Mouse (Mus musculus): ENCODE measurements around the gene Arl6ip1.

Arl6ip1 gene

DNA sequence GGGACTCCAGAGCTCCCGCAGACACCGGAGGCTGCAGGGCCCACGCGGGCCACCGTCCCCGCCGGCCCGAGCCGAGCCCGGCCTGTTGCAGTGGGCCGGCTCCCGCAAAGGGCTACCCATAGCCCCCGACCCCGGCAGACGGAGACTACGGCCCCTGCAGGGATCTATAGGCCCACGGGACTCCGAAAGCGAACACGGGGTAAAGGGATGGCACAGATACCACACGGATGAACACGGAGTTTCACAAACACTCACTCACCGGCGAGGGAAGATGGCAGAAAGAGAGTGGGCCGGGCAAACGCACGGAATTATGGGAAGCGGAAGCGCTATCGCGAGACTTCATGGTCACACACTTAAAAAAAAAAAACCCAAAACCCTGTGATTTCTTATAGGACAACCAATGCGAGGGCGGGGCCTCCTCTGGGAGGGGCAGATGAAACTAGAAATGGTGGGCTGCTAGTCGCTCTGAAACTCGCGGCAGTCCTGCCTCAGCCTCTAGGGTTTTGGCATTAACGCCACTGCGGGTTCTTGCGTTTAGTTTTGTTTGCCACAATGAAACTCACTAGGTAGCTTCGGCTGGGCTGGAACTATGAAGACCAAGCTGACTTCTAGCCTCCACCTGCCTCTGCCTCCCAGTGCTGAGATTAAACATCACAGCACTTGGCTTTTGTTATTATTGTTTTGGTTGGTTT, 13.4 kb downstream of the Arl6ip1 start, which contains the start of gene Rps15a:
Gene Rps15a (minus strand): TSS at position 312 of the 692 bp plus-strand sequence.
- DNase-seq, result peak; percentile 94

DNA sequence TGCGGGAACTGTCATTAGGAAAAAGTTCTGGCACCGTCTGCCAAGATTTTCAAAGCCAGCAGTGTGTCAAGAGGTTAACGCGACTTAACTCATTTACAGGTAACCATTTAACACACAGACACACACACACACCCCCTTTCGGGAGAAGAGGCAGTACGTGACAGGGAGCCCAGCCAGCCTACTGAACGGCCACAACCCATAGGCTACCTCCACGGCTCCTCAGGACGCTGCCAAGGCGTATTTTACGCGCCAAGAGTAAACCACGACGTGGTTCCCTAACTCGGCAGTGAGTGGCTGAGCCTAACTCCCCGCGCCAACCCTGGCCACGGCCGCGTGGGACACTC, 14.0 kb downstream of the Arl6ip1 start:
- no peak for DNase-seq

DNA sequence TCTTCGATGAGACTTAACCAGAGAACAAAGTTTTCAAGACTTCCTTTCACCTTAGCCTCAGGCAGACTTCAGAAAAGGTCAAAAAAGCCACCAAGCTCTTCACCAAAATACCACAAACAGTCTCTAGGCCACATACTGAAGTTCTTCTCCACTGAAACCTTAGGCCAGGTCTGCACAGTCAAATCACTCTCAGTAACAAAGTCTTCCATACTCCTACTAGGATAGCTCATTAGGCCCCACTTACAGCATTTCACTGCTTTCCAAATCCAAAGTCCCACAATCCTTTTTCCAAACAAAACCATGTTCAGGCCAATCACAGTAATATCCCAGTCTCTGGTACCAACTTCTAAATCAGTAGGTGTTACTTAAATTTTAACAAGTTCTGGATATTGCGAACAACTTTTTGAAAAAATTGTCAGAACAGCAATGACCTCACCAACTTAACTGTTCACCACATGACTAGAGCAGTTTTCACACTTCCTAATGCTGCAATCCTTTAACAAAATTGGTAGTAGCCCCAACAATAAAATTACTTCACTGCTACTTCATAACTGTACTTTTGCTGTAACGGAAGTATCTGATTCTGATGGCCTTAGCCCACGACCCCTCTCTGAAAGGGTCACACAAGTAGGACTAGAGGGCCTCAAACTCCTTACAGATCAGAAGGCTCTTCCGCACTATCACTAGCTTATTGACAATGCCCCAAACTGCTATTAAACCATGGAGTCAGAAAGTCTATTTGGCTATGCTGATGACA, 15.7 kb downstream of the Arl6ip1 start:
- DNase-seq, result no peak

- no peak for DNase-seq
Measured at GRCm38 (mm10) chr7:118111128-118111527, 18.3 kb downstream of the Arl6ip1 start.

- DNase-seq, result no peak
Measured at GRCm38 (mm10) chr7:118107671-118108070, 21.8 kb downstream of the Arl6ip1 start.

GRCm38 (mm10) chr7:118104458-118105052, 24.9 kb downstream of the Arl6ip1 start:
- DNase-seq, result no peak

DNA sequence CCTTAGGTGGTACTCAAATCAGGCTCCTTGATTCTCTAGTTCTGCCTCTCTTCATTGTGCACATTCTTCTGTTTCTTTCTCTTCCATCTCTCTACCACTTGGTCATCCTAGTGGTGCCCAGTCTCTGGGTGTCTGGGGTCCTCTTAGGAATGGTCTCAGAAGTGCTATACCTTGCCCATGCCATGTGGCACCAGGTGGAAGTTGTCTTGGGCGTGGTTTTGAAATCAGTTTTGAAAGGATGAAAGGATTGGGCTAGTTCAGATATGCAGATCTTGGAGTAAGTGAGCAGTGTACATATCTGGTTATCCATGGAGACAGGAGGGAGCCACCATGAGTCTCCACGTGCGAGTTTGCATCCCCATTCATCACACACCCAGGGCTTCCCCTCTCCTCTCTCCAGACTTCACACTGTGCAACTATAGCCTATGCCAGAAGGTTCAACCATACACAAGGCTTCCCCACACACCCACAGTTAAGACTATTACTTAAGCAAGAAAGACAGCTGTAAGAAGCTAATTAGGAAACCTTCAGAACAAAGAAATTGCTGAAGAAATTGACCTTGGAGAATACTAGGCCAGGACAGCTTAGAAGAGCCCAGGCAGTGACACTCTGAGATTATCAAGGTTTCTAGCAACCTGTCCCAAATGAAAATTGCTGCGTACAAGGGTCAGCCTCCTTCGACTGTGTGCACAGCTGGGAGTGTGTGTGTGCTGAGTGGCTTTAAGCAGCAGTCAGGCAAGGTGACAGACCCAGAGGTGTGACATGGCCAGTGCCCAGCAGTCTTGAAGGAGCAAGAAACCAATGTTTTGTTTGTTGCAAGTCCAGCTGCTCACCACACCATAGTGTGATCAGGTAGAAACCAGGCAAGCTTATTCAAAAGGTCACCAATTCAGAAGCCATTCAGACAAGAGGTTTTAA, 25.7 kb downstream of the Arl6ip1 start:
- no peak for DNase-seq

DNA sequence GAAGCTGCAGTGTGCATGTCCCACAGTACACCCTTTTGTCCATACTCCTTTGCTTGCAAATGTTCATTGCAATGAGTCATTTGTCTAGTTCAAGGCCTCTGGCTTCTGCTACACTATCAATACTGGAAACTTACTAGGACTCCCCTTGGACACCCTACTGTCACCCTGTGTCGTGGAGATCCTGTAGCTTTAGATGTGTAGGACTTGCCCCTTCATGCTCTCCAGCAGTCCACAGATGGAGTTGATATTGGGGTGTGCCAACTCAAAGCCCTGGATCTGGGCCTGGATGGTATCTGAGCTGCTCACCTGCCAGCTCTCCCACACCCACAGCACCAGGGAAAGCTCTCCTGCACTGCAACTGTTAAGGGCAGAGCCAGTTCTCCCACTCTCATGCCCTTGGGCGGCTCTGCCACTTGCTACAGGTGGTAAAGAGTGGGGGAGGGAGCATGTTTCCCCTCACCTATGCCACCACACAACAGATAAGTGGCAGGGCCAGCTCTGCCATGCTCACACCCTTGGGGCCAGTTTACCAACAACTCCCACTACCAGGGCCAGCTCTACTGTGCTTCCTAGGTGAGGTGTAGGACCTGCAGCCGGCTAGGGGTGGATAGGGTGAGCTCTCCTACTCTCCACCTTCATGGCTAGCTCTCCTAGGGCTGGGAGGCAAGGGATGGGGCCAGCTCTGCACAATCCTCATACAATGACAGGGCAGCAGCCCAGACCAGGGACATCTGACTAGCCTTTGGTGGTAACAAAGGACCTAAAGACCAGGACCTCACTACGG, 26.6 kb downstream of the Arl6ip1 start:
- DNase-seq, result no peak

- DNase-seq, result no peak
Measured at GRCm38 (mm10) chr7:118102231-118102630, 27.2 kb downstream of the Arl6ip1 start.

DNA sequence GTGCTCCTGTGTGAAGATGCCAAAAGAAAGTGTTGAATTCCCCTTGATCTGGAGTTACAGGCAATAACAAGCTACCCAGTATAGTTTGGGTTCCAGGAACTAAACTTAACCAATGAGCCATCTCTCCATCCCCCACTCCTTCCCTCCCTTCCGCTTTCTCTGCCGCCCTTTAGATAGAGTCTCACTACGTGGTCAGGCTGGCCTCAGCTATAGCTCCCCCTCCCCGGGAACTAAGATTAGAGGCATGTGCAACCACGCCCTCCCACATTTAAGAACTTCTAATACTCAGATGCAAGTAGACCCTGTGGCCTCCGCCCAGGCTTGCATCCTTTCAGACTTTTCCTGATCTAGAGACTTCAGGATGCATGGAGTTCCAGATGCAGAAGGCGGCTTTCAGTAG, 31.8 kb downstream of the Arl6ip1 start:
- DNase-seq, result no peak

DNA sequence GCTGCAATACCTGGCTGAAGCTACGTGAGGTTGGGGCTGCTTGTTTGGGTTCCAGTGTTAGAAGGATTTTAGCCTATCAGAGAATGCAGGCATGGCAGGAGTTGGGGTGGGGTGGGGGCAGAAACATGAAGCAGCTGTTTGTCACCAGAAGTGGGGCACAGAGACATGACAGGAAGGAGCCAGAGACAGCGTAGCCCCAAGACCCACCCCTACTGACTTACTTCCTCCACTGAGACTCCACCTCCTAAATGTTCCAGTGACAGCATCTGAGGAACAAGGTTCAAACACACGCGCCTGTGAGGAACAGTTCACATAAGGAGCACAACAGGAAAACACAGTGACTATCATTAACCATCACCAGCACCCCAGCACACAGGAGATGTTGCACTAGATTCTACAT, 49.5 kb downstream of the Arl6ip1 start:
- no peak for DNase-seq

DNA sequence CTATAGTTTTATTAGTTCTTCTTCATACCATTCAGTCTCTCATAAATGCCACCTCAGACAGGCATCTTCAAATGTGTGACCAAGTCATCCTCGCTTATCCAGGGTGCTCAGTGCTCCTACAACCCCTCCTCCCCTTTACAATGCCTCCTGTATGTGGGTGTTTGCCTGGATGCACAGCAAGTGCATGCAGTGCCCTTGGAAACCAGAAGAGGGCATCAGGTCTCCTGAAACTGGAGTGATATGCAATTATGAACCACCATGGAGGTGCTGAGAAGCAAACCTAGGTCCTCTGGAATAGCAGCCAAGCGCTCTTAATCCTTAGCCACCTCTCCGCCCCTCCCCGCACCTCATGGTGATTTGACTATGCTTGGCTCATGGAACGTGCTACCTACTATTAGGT, 50.4 kb downstream of the Arl6ip1 start:
- DNase-seq, result no peak
